Mouse (Mus musculus) CD4-positive, CD25-positive, alpha-beta regulatory T cell, adult 2 months (primary cell): ENCODE measurements around the gene Rxfp3.
"Not testable (repeated sequence)": the region's sequence is repeated elsewhere in the genome, so short reads cannot be mapped to it uniquely, and the experiment has no call there.

Experiments
- DNase-seq: peaks from one replicate; pipeline ENCODE4 v3.0.0-alpha.2; 2012; ENCODE audit warnings: low read depth, low spot score

Gene Rxfp3

GRCm38 (mm10) chr15:11036535-11037375 lies 1.0 kb downstream of the Rxfp3 start:
- DNase-seq = no peak

GRCm38 (mm10) chr15:11035947-11036474 lies 1.8 kb downstream of the Rxfp3 start:
- DNase-seq = no peak

- DNase-seq = no peak
Observed at GRCm38 (mm10) chr15:11030188-11030587, 7.6 kb downstream of the Rxfp3 start.

- no peak for DNase-seq
Observed at GRCm38 (mm10) chr15:11026801-11027561, 10.8 kb downstream of the Rxfp3 start.

GRCm38 (mm10) chr15:11014931-11015330 lies 22.9 kb downstream of the Rxfp3 start:
- DNase-seq = no peak

- no peak for DNase-seq
Observed at GRCm38 (mm10) chr15:11010976-11011548, 26.7 kb downstream of the Rxfp3 start.

GRCm38 (mm10) chr15:11008756-11009155 lies 29.0 kb downstream of the Rxfp3 start:
- DNase-seq = peak; percentile 10

- DNase-seq = no peak
Observed at GRCm38 (mm10) chr15:11004646-11005045, 33.1 kb downstream of the Rxfp3 start.

- no peak for DNase-seq
Observed at GRCm38 (mm10) chr15:11003791-11004190, 34.0 kb downstream of the Rxfp3 start.

- no peak for DNase-seq
Observed at GRCm38 (mm10) chr15:11000421-11000820, 37.4 kb downstream of the Rxfp3 start, which contains the start of gene Slc45a2. Slc45a2 (plus strand) TSS chr15:11000721.

GRCm38 (mm10) chr15:10999832-11000231 lies 38.0 kb downstream of the Rxfp3 start:
- no peak for DNase-seq

GRCm38 (mm10) chr15:10991566-10991965 lies 46.2 kb downstream of the Rxfp3 start:
- no peak for DNase-seq

GRCm38 (mm10) chr15:10990411-10990810 lies 47.4 kb downstream of the Rxfp3 start:
- no peak for DNase-seq

GRCm38 (mm10) chr15:10986477-10986876 lies 51.3 kb downstream of the Rxfp3 start:
- not testable (repeated sequence) for DNase-seq

- DNase-seq = no peak
Observed at GRCm38 (mm10) chr15:10985756-10986155, 52.0 kb downstream of the Rxfp3 start.
